Mouse (Mus musculus) forebrain, postnatal 0 days (tissue): ENCODE measurements around the gene Abhd18. TPM values are rescaled to one million over a fixed set of nuclear protein-coding genes. Genes with fewer than 3 reads are reported as not detected.
"Not testable (repeated sequence)": the region's sequence is repeated elsewhere in the genome, so short reads cannot be mapped to it uniquely, and the experiment has no call there.

Experiments used
- ATAC-seq: fragments of 200-750 bp; cut with Nextera tagmentation; 2 replicates; pipeline ENCODE4 v1.8.0; 2017; ENCODE audit warnings: mild to moderate bottlenecking, moderate library complexity
- DNase-seq: peaks from one replicate; pipeline ENCODE4 v3.0.0-alpha.2; 2015
- H3K27ac ChIP-seq: fragments of 300-500 bp; sonication (generic); 2 replicates; pipeline ENCODE4 v1.5.1; 2014; ENCODE audit warnings: low read depth, mild to moderate bottlenecking, antibody characterized with exemption, low read length, moderate library complexity, mixed read lengths
- H3K27me3 ChIP-seq: fragments of 300-500 bp; sonication (generic); 2 replicates; pipeline ENCODE4 v1.6.1; 2014; ENCODE audit warnings: mild to moderate bottlenecking, low read length, mixed read lengths; ENCODE audit not compliant: insufficient read depth
- H3K36me3 ChIP-seq: fragments of 300-500 bp; sonication (generic); 2 replicates; pipeline ENCODE4 v1.6.1; 2014; ENCODE audit warnings: mild to moderate bottlenecking, moderate library complexity; ENCODE audit not compliant: insufficient read depth
- H3K4me1 ChIP-seq: fragments of 300-500 bp; sonication (generic); 2 replicates; pipeline ENCODE4 v1.6.1; 2014; ENCODE audit warnings: antibody characterized with exemption; ENCODE audit not compliant: insufficient read depth
- H3K4me2 ChIP-seq: fragments of 300-500 bp; sonication (generic); 2 replicates; pipeline ENCODE4 v1.6.1; 2014; ENCODE audit warnings: low read depth, mild to moderate bottlenecking, moderate library complexity
- H3K4me3 ChIP-seq: fragments of 300-500 bp; sonication (generic); 2 replicates; pipeline ENCODE4 v1.5.1; 2014; ENCODE audit warnings: low read depth, low read length, mixed read lengths
- H3K9ac ChIP-seq: fragments of 300-500 bp; sonication (generic); 2 replicates; pipeline ENCODE4 v1.6.1; 2014; ENCODE audit warnings: mild to moderate bottlenecking
- H3K9me3 ChIP-seq: fragments of 300-500 bp; sonication (generic); 2 replicates; pipeline ENCODE4 v1.6.1; 2016; ENCODE audit warnings: low read length
- CTCF ChIP-seq: sonication (generic); IDR thresholded peaks from 2 replicates; pipeline ENCODE4 v1.5.1; 2016; ENCODE audit warnings: antibody characterized with exemption, control low read depth, low read depth
- WGBS: fragments of 180-500 bp; shearing (Covaris S2); extraction: QIAGEN DNeasy Blood & Tissue Kit; methylation state at CpG from one replicate; pipeline ENCODE4 v1.1.7; 2014; 5-methylcytosine and 5-hydroxymethylcytosine counted together
- polyA plus RNA-seq: library from polyadenylated mRNA; unstranded; fragments of >200 nt; fragmentation: Nextera tagmentation; extraction: Ambion mirVana; gene quantifications from 2 replicates; pipeline ENCODE4 v1.2.1, GENCODE M21; 2015
- total RNA-seq: library from RNA; depleted of rRNA; stranded (reverse); fragments of >200 nt; gene quantifications from 2 replicates; pipeline ENCODE4 v1.2.3, GENCODE M21; 2014; rRNA removed

Gene Abhd18
- 11.0 and 11.5 TPM in 2 replicates for total RNA-seq
- 2.2 and 4.4 TPM in 2 replicates for polyA plus RNA-seq

DNA sequence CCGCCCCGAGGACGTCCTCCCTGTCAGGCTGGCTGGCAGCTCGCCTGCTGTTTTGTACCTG is at the start of gene Abhd18:
Gene Abhd18 (plus strand): TSS at position 14 of the 61 bp plus-strand sequence.
- DNase-seq, H3K27me3 ChIP-seq, H3K9me3 ChIP-seq, H3K4me1 ChIP-seq, H3K36me3 ChIP-seq, ATAC-seq: not testable (repeated sequence)
- peak within 1 kb of the TSS; percentile 59 for H3K27ac ChIP-seq
- peak within 1 kb of the TSS; percentile 64 for H3K9ac ChIP-seq
- H3K4me2 ChIP-seq: peak within 1 kb of the TSS; percentile 67
- 10% methylated on average over 2 of the region's 4 CpGs for WGBS
- peak within 1 kb of the TSS; percentile 47 for H3K4me3 ChIP-seq

DNA sequence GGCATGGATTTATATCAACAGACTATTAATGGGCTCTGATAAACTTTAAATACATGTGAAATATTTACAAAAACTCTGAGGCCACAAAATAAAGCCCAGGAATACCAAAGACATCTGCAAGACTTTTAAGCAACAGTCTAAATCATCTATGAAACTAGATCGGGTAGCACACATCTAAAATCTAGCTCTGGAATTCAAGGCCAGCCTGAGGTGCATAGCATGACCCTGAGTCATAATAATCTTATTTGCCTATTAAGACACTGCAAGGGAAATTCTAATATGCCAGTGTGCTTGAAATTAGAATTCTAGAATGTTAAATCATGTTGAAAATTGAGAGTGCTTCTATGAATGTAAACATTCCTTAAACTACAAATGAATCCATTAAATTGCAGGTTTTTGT is 48.7 kb upstream of the Abhd18 start:
- no peak for DNase-seq
- H3K4me2 ChIP-seq: no peak overlapping the region
- H3K27ac ChIP-seq: no peak overlapping the region
- H3K36me3 ChIP-seq: no peaks in the 10 kb centered on the region; the same call in 1 of the 2 replicates
- WGBS: 85% methylated on average over 1 of the region's 1 CpGs
- H3K27me3 ChIP-seq: no peaks in the 10 kb centered on the region
- H3K9ac ChIP-seq: no peak overlapping the region
- no peak for TF ChIP-seq CTCF
- H3K4me3 ChIP-seq: no peak overlapping the region
- H3K4me1 ChIP-seq: peaks cover 11% of the 10 kb centered on the region; the same call in 1 of the 2 replicates
- H3K9me3 ChIP-seq: no peaks in the 10 kb centered on the region
- ATAC-seq: no peak

DNA sequence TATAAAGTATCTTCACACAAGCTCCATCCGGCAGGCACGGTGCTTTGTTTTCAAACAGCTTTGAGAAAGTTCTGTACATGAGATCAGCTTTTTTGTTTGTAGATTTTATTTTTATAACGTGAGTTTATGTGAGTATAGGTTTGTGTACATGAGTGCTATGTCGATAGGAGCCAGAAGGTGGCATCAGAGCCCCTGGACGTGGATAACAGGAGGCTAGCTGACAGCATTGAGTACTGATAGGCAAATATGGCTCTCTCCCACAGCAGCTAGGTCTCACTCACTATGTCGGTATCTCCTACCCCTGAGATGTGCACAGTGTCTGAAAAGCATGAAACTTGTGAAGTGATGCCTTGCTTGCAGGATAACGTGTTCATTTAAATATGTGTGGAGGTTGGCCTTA is 48.3 kb upstream of the Abhd18 start:
- H3K4me2 ChIP-seq: no peak overlapping the region
- H3K27ac ChIP-seq: no peak overlapping the region
- H3K9me3 ChIP-seq: no peaks in the 10 kb centered on the region
- ATAC-seq (no peak), DNase-seq (peak; percentile 51)
- H3K4me1 ChIP-seq: peaks cover 11% of the 10 kb centered on the region; the same call in 1 of the 2 replicates
- no peaks in the 10 kb centered on the region for H3K36me3 ChIP-seq
- WGBS: 38% methylated on average over 7 of the region's 7 CpGs
- no peak overlapping the region for H3K9ac ChIP-seq
- TF ChIP-seq CTCF: peak; percentile 60
- H3K27me3 ChIP-seq: no peaks in the 10 kb centered on the region
- H3K4me3 ChIP-seq: no peak overlapping the region

DNA sequence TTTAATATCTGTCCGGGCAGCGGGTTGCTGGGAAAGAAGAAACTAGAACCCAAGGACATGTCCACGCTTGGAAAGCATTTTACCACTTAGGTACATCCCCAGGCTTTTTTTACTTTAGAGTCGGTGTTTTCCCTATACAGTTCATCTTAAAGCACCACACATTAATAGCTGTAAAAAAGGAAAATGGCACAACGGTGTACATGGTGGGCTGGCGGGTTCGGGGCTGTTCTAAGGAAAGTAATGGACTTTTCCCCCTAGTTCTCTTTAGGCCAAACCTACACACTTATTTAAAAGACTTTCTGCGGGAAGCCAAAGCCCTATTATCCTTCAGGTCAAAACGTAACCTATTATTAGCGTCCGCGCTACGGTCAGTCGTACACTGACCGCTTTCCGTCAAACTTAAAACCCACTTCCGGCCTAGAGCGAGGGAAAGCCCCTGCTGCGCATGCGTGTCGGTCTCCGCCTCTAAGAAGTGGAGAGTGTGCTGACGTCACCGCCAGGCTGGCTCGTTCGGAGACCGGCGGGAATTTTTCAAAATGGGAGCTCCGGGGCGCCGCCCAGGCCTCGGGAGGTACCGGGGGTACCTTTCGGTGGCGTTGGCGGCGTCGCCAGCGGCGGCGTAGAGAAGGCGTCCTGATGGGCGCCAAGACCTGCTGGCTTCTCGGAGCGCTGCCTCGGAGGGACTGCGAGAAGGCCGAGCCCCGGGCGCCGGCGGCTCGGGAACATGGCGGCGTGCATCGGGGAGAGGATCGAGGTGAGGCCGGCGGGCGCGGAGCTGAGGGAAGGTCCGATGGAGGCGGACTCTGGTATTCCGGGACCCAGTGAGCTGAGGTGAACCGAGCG is 47.0 kb upstream of the Abhd18 start, which contains the start of gene Plk4:
Gene Plk4 (plus strand): TSS at position 490 of the 843 bp plus-strand sequence.
- no peaks in the 10 kb centered on the region for H3K9me3 ChIP-seq
- peak within 1 kb of the TSS; percentile 50; the same call in 1 of the 2 replicates for H3K27ac ChIP-seq
- WGBS: 2% methylated on average over 65 of the region's 66 CpGs
- no peaks in the 10 kb centered on the region for H3K27me3 ChIP-seq
- H3K4me2 ChIP-seq: peak within 1 kb of the TSS; percentile 97
- H3K4me1 ChIP-seq: peaks cover 11% of the 10 kb centered on the region; the same call in 1 of the 2 replicates
- ATAC-seq: peak; percentile 99
- H3K36me3 ChIP-seq: no peaks in the 10 kb centered on the region
- DNase-seq: peak; percentile 98
- peak within 1 kb of the TSS; percentile 85 for H3K4me3 ChIP-seq
- no peak for TF ChIP-seq CTCF
- H3K9ac ChIP-seq: peak within 1 kb of the TSS; percentile 59

DNA sequence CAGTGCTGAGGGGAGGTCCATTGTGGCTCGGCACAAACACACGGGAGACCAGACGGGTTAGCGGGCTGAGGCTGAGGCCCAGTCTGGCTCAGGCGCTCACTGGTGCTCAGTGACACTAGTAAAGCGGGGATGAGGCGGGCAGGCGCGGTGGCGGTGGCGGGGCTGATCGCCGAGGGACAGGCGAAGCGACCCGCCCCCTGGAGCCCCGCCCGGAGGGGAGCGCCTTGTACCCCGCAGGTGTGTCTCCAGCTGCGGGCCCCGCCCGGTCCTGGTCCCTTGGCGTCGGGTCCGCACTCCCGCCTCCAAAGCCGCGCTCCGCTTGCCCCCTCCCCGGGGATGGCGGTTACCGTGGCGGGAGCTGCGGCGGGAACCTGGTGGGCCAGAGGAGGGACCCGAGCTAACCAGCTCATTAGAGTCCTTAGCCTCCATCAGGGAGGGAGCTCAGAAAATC is 46.4 kb upstream of the Abhd18 start:
- no peaks in the 10 kb centered on the region for H3K27me3 ChIP-seq
- peak overlapping the region; percentile 85 for H3K4me3 ChIP-seq
- peaks cover 11% of the 10 kb centered on the region; the same call in 1 of the 2 replicates for H3K4me1 ChIP-seq
- no peaks in the 10 kb centered on the region for H3K9me3 ChIP-seq
- H3K36me3 ChIP-seq: 0 out of 2 replicates have a peak, but pooled peaks cover 3% of the 10 kb centered on the region
- no peak for TF ChIP-seq CTCF
- H3K9ac ChIP-seq: peak overlapping the region; percentile 59
- under 1% methylated on average over 36 of the region's 37 CpGs for WGBS
- H3K27ac ChIP-seq: peak overlapping the region; percentile 50; the same call in 1 of the 2 replicates
- DNase-seq: peak; percentile 14
- ATAC-seq: peak; percentile 79
- peak overlapping the region; percentile 97 for H3K4me2 ChIP-seq

DNA sequence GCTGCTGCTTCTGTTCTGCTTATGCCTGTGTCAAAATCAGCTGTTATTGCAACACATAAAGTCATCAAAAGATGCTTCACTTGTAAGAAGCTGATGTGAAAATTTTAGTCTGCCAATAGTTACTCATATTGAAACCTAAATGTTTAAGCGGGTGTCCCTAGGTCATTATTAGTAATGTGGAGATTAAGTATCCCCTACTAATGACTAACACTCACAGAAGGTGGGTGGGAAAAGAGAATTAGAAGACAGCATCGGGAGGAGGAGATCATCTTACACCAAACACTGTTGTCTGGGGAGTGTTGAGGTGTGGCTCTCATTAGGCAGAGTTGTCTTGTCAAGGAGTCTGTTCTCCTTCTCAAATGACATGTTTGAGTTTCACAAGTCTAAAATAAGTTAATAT is 39.9 kb upstream of the Abhd18 start:
- DNase-seq: no peak
- no peak for TF ChIP-seq CTCF

DNA sequence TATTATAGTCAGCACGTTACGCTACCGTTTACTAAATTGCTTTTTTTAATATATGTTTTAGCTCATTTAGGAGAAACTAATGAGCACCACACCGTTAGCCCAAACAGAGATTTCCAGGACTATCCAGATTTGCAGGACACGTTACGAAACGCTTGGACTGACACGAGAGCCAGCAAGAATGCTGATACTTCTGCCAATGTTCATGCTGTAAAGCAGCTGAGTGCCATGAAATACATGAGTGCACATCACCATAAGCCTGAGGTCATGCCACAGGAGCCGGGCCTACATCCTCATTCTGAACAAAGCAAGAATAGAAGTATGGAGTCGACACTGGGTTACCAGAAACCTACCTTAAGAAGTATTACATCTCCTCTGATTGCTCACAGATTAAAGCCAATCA is 38.1 kb upstream of the Abhd18 start:
- no peaks in the 10 kb centered on the region for H3K27me3 ChIP-seq
- H3K4me2 ChIP-seq: no peak overlapping the region
- H3K4me3 ChIP-seq: no peak overlapping the region
- no peak for ATAC-seq
- TF ChIP-seq CTCF: no peak
- DNase-seq: no peak
- WGBS: 87% methylated on average over 10 of the region's 10 CpGs
- H3K9ac ChIP-seq: no peak overlapping the region
- no peak overlapping the region for H3K27ac ChIP-seq
- H3K9me3 ChIP-seq: no peaks in the 10 kb centered on the region
- peaks cover 21% of the 10 kb centered on the region for H3K36me3 ChIP-seq
- no peaks in the 10 kb centered on the region for H3K4me1 ChIP-seq

More for the DNA sequence above, 39.9 kb upstream of the Abhd18 start:
- Histone ChIP-seq H3K36me3 (peaks cover 14% of the 10 kb centered on the region), H3K4me3 (no peak overlapping the region), H3K27ac (no peak overlapping the region), H3K4me1 (no peaks in the 10 kb centered on the region), H3K27me3 (no peaks in the 10 kb centered on the region), H3K4me2 (no peak overlapping the region), H3K9ac (no peak overlapping the region), H3K9me3 (no peaks in the 10 kb centered on the region)
- WGBS: 66% methylated on average over 2 of the region's 2 CpGs
- ATAC-seq: no peak
